Mouse (Mus musculus): ENCODE data around the gene Zfp800.

Gene Zfp800

GRCm38 (mm10) chr6:28396051-28396852 is 1.6 kb downstream of the Zfp800 start:
- DNase-seq = no peak

DNA sequence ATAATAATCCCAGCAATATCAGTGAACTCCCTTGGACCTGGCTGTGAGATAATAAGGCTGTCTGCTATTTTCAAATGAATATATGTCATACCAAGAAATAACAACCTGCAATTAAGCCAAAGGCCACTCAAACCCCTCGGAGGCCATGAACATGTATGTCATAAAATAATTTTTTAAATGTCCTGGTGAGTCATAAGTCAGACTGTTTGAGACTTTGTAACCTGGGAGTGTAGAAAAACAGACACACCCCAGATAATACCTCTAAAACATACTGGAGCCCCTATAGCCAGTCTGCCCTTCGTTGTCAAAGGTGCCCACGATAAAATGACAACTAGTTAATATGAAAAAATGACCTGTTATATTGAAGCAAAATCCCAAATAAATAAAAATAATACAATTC is 8.8 kb downstream of the Zfp800 start:
- DNase-seq = no peak

DNA sequence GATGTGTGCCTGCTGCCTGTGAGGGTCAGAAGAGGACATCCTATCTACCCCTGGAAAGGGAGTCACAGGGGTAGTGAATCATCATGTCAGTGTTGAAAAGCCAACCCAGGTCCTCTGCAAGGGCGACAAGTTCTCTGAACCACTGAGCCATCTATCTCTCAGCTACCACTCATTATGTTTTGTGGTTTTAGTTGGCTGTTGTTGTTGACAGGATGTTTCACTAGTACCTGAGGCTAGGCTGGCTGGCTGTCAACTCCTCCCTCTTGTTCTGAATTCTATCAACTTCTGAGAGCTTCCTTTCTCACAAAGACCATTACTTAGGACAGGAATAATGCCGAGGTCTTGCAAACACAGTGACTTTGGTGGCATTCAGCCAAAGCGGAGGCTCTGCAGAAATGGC is 12.6 kb downstream of the Zfp800 start:
- no peak for DNase-seq

GRCm38 (mm10) chr6:28381983-28382382 is 15.8 kb downstream of the Zfp800 start:
- DNase-seq = no peak

GRCm38 (mm10) chr6:28369966-28370683 is 27.7 kb downstream of the Zfp800 start:
- DNase-seq = no peak

DNA sequence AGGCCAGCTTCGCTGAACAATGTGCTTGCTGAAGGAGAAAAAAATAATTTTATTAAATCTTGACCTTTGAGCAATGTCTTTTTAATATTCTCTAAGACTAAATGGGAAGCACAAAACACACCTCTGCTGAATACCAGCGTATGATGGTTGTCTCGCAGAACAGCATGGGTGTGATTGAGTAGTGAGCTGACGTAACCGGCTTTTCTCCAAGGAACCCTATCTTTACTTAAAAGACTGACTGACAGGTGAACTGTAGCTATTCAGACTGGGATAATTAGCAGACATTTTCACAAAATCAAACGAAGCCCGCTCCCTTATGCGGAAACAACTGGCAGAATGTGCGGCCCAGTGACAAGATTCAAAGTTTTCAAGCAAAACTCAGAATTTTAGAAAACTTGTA is 30.2 kb downstream of the Zfp800 start:
- DNase-seq = no peak

- DNase-seq = no peak
Measured at GRCm38 (mm10) chr6:28351066-28351465, 46.7 kb downstream of the Zfp800 start.

GRCm38 (mm10) chr6:28345677-28346076 is 52.1 kb downstream of the Zfp800 start:
- no peak for DNase-seq

GRCm38 (mm10) chr6:28345181-28345580 is 52.6 kb downstream of the Zfp800 start:
- DNase-seq = no peak

- DNase-seq = no peak
Measured at GRCm38 (mm10) chr6:28342863-28343262, 54.9 kb downstream of the Zfp800 start.

DNA sequence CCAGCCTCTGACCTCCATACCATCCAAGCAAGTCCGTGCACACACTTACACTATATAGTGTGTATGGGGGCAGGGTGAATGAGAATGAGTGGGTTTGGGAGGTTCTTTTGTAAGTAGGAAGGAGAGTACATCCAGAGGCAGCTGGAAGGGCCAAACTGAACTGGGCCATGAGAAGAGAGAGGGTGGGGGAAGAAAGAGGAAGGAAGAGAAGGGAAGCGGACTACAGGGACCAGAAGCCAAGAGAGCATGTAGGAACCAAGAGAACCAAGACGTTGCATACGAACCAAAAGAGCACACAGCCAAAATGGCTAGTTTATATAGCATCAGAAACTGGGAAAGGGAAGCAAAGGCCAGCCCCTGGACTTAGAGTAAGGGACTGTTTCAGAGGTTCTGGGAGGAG is 56.6 kb downstream of the Zfp800 start:
- DNase-seq = no peak

DNA sequence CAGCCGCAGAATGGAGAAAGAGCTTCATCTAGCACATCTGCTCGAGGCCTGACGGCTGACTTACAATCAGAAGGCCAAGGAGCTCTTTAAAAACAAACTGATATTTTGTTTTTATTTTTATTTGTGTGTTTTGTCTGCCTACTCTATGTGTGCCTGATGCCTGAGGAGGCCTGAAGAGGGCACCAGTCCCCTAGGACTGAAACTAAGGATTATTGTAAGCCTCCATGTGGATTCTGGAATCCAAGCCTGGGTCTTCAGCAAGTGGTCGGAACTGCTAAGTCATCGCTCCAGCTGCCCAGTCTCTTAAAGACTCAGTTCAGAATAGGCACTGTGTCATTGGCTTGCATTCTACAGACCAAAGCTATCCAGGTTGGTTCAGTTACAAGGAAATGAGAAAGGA is 58.4 kb downstream of the Zfp800 start:
- no peak for DNase-seq

- DNase-seq = no peak
Measured at GRCm38 (mm10) chr6:28333696-28334095, 64.1 kb downstream of the Zfp800 start.

GRCm38 (mm10) chr6:28332546-28332945 is 65.3 kb downstream of the Zfp800 start:
- no peak for DNase-seq

- no peak for DNase-seq
Measured at GRCm38 (mm10) chr6:28329815-28330214, 68.0 kb downstream of the Zfp800 start.

GRCm38 (mm10) chr6:28329002-28329596 is 68.7 kb downstream of the Zfp800 start:
- DNase-seq = no peak

GRCm38 (mm10) chr6:28326720-28327119 is 71.1 kb downstream of the Zfp800 start:
- no peak for DNase-seq

- DNase-seq = no peak
Measured at GRCm38 (mm10) chr6:28322399-28322798, 75.4 kb downstream of the Zfp800 start.

- DNase-seq = no peak
Measured at GRCm38 (mm10) chr6:28319648-28320270, 78.0 kb downstream of the Zfp800 start.

- no peak for DNase-seq
Measured at GRCm38 (mm10) chr6:28318820-28319573, 78.8 kb downstream of the Zfp800 start.

DNA sequence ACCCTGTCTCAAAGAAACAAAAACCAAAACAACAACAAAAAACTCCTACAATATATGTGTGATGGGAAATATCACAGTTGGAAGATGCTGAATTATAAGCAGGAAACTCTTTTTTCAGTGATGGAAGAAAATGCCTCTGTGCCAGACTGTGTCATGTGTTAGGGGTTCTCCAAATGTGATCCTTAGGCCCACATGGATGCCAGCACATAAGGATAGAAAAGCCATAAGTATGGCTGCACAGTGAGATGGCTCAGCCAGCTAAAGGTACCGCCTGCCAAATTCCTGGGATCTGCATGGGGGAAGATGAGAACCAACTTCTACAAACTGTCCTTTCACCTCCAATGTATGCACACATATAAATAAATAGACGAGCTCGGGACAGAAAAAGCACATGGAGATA is 82.6 kb downstream of the Zfp800 start:
- DNase-seq = no peak

DNA sequence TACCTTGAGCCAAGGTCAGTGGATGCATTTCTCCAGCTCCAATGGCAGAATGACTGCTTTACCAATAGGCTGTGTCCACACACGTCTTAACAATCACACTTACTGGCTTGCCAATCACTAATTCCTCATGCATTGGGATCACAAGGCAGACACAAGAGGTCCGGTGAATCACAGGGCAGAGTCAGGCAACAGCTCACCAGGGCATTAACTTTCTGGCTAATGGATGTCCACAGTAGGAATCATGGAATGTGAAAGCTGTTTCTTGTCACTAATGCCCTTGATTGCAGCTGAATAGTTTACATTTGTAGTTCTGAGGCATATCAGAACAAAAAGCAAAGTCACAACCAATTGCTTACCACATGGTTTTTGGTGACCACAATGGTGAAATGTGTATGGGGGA is 85.7 kb downstream of the Zfp800 start:
- no peak for DNase-seq

GRCm38 (mm10) chr6:28309692-28310091 is 88.1 kb downstream of the Zfp800 start:
- DNase-seq = no peak

Data from kidney, adult 18-20 months (tissue).